Mouse (Mus musculus) kidney, postnatal 4 days (tissue): ENCODE measurements around the gene 4930469K13Rik.

ENCODE experiments used
- DNase-seq, 2 experiments: peaks; one replicate each; pipeline ENCODE4 v3.0.0; 2021; ENCODE audit warnings: mixed read lengths in 2 of 2

Gene 4930469K13Rik

DNA sequence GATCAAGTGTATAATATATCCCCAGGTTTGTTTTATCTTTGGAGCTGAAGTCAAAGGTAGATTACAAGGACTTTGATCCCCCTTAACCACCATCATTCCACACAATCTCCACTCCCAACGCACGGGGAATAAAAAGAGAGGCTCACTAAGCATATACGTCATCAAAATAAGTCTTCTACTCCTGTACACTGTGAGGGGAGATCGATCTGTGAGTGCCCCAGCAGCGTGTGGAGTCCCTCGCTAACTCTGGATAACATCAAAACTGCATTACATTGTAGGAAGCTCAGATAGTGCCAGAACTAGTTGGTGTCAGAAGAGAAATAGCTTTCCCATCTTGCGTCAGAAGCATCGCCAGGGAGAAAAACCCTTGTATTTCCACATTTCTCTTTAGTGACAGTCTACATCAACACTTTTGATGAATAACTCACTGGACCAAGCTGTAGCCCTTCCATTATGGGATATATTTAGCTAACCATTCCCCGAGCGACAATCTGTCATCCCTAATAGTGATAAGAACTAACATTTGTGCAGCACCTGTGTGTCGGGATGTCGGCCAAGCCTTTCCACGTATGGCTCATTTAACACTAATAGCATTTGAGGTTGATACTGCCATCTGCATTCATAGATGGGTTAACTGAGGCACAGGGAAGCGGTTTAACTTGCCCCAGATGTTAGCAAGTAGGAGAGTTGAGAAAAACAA lies 123.9 kb downstream of the 4930469K13Rik start:
- DNase-seq: no peak

DNA sequence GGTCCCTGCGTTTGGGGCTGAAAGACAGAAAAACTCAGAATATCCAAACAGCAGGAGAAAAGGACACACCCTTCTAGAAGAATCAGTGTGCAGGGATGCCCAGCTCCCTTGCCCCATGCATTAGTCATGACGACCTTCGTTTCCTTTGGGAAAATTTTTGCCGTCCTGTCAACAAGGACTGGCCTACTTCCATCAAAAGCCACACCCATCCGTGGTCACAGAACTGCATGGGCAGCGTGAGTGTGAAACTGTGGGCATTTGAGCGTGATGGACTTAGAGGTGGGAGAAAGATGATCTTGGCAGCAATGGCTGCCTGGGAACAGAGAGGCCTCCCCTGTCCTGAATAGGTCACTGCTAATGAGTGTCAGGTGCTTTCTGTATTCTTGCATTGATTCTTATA lies 126.2 kb downstream of the 4930469K13Rik start:
- no peak for DNase-seq

- peak; percentile 23 to 31 for DNase-seq
Measured at GRCm38 (mm10) chr11:33969199-33969598, 129.2 kb downstream of the 4930469K13Rik start.

DNA sequence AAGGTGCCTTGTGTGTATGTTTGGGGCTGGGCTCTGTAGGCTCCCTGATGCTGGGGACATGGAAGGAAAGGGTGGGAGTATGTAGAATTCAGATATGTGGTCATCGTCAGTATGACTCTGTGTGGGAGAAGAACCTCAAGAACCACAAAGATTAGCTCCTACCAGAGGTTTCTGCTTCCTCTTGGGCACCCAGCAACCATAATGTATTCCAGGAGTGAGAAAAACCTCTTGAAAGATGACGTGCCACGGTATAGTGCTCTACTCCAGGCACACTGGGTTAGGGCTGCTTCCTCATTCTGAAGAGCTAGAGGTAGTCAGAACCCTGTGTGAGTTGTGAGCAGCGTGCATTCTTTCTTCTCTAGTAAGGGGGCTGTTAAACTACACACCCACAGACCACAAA lies 130.6 kb downstream of the 4930469K13Rik start:
- no peak for DNase-seq

- no peak for DNase-seq
Measured at GRCm38 (mm10) chr11:33965380-33965779, 133.0 kb downstream of the 4930469K13Rik start.

DNA sequence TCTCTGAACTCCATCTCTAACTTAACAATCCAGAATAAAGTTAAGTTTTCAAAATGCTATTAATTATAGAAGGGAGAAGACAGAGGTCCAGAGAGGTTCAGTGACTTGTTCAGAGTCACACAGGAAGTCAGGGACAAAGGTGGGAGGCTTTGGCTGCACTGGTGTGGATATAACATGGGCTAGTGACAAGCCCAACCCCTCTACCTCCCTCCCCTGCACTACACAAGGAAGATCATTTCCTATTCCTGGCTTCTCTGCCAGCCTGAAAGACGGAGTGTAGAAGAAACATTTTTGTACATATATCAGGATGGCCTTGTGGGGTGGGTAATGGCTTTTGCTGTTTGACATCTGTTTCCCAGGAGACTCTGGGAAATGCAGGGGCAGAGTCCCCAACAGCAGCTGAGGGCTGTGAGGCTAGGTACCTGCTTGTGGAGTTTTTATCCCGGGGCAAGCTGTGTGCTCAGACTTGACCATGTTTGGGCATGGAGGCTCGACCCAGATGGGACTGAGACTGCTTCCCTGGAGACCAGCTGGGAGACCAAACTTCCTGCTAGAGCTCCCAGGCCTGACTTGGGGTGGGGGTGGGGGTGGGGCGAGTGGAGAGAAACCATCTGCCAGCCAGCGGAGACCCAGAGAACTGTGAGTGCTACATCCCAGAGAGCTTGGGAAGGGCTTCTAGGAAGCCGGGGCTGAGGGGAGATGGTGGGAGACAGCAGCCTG lies 135.5 kb downstream of the 4930469K13Rik start, which contains the start of gene Kcnmb1:
Kcnmb1 (plus strand) TSS at position 326 of the 720 bp plus-strand sequence.
- DNase-seq: peak; percentile 55 to 71

GRCm38 (mm10) chr11:33962178-33962577 lies 136.2 kb downstream of the 4930469K13Rik start:
- DNase-seq: no peak

DNA sequence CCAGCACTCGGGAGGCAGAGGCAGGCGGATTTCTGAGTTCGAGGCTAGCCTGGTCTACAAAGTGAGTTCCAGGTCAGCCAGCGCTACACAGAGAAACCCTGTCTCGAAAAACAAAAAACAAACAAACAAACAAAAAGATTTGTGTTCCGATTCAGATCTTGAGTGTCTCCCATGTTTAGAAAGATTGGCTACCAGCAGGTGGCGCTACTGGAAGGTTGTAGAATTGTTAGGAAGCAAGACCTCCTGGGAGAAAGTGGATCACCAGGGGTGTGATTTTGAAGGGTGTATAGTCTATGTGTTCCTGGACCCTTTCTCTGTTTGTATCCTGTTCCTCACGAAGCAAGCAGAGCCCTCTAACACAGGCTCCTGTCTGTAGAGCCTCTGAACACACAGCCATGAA lies 139.6 kb downstream of the 4930469K13Rik start:
- peak; percentile 68 to 71 for DNase-seq

DNA sequence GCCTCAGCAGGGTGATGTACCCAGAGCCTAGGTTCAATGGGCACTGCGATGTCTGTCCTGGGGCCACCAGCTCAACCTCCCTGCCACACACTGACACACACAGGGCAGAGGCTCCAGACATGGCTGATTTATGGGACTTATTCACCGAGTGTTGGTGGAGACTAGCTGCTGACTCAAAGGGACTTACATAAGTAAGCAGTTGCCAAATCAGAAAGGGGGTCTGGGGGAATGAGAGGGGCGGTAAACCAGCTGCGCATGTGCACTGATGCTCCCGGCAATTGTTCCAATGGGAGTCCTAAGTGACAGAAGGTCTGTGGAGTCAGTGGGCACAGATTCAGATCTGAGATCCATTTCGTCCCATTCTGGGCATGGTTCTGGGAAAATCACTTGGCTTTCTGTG lies 140.8 kb downstream of the 4930469K13Rik start:
- DNase-seq: no peak

DNA sequence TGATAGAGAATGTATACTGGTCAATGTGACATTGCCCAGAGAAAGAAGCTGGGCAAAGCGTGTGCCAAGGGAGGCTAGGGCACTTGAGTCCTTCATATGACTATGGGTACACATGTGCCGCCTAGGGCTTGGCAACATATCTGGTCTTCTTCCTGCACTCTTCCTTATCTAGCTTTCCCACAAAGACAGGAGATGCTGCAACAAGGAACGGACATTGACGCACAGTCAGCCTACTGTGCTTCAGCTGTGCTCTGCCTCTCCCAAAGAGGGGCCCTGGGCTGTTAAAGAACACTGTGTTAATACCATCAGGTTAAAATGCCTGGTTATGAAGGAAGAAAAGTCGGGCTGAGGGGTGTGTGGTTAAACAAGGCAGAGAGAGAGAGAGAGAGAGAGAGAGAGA lies 141.7 kb downstream of the 4930469K13Rik start:
- no peak for DNase-seq

DNA sequence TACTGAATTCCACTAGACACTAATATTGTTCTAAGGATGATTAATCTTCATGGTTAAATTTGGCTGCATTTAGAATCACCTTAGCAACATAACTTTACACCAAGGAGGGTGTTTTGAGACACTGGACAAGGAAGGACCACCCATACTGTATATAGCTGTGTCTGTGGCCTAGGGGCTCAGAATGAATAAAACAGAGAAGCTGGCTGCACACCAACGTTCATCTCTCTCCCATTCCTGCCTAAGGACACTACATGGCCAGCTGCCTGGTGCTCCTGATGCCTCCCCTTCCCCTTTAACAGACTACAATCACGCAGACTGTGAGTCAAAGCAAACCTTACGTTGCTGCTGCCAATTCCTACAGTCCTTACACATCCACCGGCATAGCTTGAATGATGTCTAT lies 142.4 kb downstream of the 4930469K13Rik start:
- DNase-seq: no peak

- DNase-seq: no peak
Measured at GRCm38 (mm10) chr11:33951684-33952625, 146.4 kb downstream of the 4930469K13Rik start.

DNA sequence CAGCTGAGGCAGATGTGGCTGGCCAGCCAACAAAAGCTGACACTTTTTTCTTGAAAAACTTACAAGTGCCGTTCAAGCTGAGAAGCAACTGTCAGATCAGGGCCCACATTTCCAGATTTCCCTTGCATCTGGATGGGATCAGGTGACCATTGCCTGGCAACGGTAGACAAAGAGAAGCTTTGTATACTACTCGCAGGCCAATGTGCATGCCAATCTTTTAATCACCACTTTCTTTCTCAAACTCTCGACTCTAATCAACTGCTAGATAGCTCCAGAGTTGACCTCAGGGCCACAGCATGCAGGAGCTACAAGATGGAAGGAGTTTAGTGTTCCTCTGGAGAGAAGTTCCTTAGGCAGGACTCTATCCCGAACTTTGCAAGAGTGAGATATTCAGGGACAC lies 147.2 kb downstream of the 4930469K13Rik start:
- no peak for DNase-seq

- DNase-seq: no peak
Measured at GRCm38 (mm10) chr11:33946501-33946900, 151.9 kb downstream of the 4930469K13Rik start.

DNA sequence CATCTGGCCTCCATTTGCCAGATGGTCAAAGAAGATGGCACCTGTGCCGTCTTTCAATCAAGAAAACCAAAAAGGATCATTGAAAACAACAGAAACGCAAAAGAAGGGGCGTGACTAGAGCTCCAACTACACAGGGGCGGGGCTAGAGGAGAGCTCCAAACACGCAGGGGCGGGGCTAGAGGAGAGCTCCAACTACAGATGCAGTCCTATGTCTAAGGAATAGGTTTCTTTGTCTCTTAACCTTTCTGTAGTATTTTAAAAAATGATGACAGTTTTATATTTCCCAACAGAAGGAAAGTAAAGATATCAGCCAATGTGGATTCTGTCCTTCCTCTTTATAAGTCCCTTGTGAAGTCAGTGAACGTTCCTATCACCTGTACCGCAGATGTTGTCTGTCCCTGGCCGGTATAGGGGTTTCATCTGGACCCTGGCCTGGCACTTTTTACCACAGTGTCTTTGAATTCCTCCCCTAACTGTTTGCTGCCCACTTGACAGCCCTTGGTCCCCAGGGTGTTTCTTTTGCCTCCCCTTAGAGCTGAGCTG lies 153.5 kb downstream of the 4930469K13Rik start:
- DNase-seq: no peak

GRCm38 (mm10) chr11:33944067-33944785 lies 154.1 kb downstream of the 4930469K13Rik start:
- peak; percentile 54 to 55 for DNase-seq

GRCm38 (mm10) chr11:33943565-33943964 lies 154.8 kb downstream of the 4930469K13Rik start:
- DNase-seq: no peak

GRCm38 (mm10) chr11:33939456-33940113 lies 158.8 kb downstream of the 4930469K13Rik start:
- no peak for DNase-seq

DNA sequence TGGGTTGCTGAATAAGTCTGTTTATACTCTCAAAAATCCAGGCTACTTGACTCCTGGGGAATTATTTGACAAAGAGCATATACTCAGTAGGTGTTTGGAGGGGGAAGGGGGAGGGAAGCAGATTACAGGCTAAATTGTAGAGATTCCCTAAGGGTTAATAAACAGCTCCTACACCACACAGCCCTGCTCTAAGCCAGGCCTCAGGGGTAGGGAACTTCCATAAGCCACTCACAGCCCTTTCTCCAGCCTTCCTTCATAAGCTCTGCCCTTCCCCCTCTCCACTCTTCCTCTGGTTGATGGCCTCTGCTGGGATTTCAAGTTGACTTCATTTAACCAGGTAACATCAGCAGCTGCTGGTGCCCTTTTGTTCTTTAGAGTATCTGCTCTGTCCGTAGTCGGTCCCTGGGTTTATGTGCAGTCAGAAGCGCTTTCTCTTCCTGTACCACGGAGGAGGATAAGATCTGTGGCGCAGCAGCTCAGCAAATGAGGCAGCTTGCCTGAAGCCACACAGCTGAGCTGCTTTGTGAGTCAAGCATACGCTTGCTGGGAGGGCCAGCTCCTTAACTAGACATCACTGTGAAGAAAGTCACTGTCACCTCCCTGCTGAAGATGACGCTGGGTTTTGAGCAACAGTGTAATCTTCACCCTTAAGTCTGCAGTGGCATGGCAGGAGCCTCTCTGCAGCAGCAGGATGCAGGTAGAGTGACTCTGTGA lies 159.6 kb downstream of the 4930469K13Rik start:
- DNase-seq: no peak

GRCm38 (mm10) chr11:33937641-33938040 lies 160.7 kb downstream of the 4930469K13Rik start:
- no peak for DNase-seq

DNA sequence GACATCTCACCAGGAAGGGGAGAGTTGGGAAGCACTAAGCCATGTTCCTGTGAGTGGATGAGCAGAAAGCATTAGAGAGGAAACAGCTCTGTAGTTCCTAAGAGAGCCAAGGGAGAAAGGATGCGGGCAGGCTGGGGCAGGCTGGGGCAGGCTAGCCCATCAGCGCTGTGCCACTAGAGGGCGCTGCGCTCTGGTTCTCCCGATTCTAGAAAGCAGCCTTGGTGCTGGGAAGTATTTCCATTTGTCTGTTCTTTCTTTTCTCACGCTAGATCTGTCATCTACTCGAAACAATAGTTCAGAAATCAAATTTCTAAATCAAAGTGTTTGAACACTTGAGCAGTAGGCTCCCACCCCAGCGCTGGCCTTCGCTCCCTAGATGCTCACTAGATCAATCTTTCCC lies 164.1 kb downstream of the 4930469K13Rik start:
- peak in 1 of 2 experiments; percentile 17 for DNase-seq
